Mouse (Mus musculus) heart, embryonic 10.5 days (tissue): ENCODE measurements around the gene Myt1l. TPM values are rescaled to one million over a fixed set of nuclear protein-coding genes. Genes with fewer than 3 reads are reported as not detected.
A peak's percentile ranks its signal among the peaks of the same experiment; 100 is the strongest.

Source experiments
- DNase-seq: peaks from one replicate; pipeline ENCODE4 v3.0.0-alpha.2; 2017; ENCODE audit warnings: low spot score
- H3K27ac ChIP-seq: fragments of 300-500 bp; sonication (generic); 2 replicates; pipeline ENCODE4 v1.5.1; 2016; ENCODE audit warnings: mild to moderate bottlenecking
- H3K27me3 ChIP-seq: fragments of 300-500 bp; sonication (generic); 2 replicates; pipeline ENCODE4 v1.6.1; 2016; ENCODE audit warnings: mild to moderate bottlenecking; ENCODE audit not compliant: poor library complexity, insufficient read depth, severe bottlenecking
- H3K36me3 ChIP-seq: fragments of 300-500 bp; sonication (generic); 2 replicates; pipeline ENCODE4 v1.6.1; 2016; ENCODE audit warnings: mild to moderate bottlenecking, moderate library complexity
- H3K4me1 ChIP-seq: fragments of 300-500 bp; sonication (generic); 2 replicates; pipeline ENCODE4 v1.6.1; 2016; ENCODE audit warnings: mild to moderate bottlenecking
- H3K4me3 ChIP-seq: fragments of 300-500 bp; sonication (generic); 2 replicates; pipeline ENCODE4 v1.5.1; 2016; ENCODE audit warnings: mild to moderate bottlenecking, moderate library complexity
- H3K9me3 ChIP-seq: fragments of 300-500 bp; sonication (generic); 2 replicates; pipeline ENCODE4 v1.6.1; 2016; ENCODE audit warnings: mild to moderate bottlenecking, moderate library complexity
- WGBS: fragments of 180-500 bp; shearing (Covaris S2); methylation state at CpG from one replicate; pipeline ENCODE4 v1.1.7; 2016; 5-methylcytosine and 5-hydroxymethylcytosine counted together
- polyA plus RNA-seq: library from polyadenylated mRNA; unstranded; fragments of >200 nt; fragmentation: Nextera tagmentation; extraction: Ambion mirVana; gene quantifications from 2 replicates; pipeline ENCODE4 v1.2.1, GENCODE M21; 2016

Myt1l gene
- polyA plus RNA-seq, 1 experiment from 2014 or later: not detected

DNA sequence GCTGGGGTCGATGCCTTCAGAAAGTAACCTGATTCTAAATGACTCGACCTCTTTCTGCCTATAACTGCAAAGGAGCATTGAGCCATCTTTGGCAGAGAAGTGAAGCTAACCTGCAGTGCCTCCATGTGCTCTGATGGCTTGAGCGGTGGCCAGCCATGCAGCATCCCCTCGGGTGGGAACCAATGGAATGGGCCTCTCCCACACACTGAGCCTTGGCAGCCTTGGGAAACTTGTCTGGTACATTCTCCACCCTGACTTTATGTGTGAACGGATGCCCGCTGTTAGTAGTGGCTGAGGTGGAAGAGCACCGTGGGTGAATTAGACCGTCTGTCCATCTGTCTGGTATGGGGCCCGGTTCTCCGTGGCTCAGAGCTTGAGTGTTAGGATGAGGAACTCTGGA, 349.8 kb downstream of the Myt1l start:
- Histone ChIP-seq H3K4me3 (no peak overlapping the region), H3K27me3 (peaks cover 10% of the 10 kb centered on the region; the same call in 1 of the 2 replicates), H3K36me3 (no peaks in the 10 kb centered on the region), H3K9me3 (no peaks in the 10 kb centered on the region), H3K4me1 (peaks cover 4% of the 10 kb centered on the region), H3K27ac (no peak overlapping the region)
- 87% methylated on average over 10 of the region's 10 CpGs for WGBS
- no peak for DNase-seq

DNA sequence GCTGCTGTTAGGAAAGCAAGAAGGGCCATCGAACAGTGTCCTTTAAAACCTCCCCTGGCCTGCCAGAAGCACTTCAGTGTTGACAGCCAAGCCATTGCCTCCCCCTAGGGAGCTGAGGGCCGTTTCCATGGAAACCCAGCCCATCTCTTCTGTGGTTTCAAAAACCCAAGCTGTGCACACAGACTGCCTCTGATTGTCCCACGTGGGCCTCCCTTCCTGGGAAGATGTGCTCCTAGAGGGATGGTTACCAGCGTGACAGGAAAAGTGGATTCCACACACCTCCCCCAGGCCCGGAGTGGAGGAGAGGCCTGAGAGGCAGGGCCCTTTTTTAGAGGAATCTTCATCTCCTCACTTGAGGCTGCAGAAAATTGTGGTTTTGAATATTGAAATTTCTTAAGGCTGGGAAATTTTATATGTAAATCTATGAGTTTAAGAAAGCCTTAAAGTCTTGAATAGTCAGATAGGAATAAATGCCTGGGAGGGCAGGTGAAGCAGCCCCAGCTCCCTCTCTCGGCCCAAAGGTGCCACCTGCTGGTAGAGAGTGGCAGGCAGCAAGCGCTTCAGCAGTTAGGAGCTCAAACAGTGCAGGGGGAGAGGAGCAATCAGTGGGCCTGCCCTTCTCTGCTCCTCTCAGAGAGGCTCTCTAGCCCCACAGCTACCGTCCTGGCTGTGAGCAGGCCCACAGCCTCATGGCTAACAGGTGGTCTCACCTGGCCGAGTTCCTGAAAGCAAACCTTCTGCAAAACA, 354.9 kb downstream of the Myt1l start:
- Histone ChIP-seq H3K27me3 (peaks cover 4% of the 10 kb centered on the region; the same call in 1 of the 2 replicates), H3K9me3 (no peaks in the 10 kb centered on the region), H3K27ac (no peak overlapping the region), H3K4me3 (no peak overlapping the region), H3K36me3 (no peaks in the 10 kb centered on the region), H3K4me1 (peaks cover 5% of the 10 kb centered on the region)
- peak; percentile 77 for DNase-seq
- WGBS: 24% methylated on average over 9 of the region's 9 CpGs

DNA sequence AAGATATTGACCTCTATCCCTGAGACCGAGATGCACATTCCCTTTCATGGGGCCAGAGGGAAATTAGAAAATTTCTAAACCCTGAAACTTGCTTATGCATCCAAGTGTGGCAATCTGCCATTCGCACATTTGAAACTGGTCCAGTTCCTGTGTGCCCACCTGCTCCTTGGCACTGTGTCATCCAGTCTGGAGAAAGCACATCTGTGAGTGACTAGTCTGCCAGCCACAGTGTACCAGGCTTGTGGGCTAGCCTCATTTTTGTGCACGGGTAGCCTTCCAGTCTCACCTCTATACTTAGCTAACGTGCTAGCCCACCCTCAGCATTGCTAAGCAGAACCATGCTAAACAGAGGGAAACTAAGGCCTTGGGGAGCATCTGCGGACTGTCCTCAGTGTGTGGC, 356.2 kb downstream of the Myt1l start:
- no peak for DNase-seq
- no peaks in the 10 kb centered on the region for H3K36me3 ChIP-seq
- 78% methylated on average over 5 of the region's 5 CpGs for WGBS
- no peaks in the 10 kb centered on the region for H3K9me3 ChIP-seq
- H3K4me3 ChIP-seq: no peak overlapping the region
- H3K4me1 ChIP-seq: peaks cover 5% of the 10 kb centered on the region
- H3K27me3 ChIP-seq: no peaks in the 10 kb centered on the region
- no peak overlapping the region for H3K27ac ChIP-seq

DNA sequence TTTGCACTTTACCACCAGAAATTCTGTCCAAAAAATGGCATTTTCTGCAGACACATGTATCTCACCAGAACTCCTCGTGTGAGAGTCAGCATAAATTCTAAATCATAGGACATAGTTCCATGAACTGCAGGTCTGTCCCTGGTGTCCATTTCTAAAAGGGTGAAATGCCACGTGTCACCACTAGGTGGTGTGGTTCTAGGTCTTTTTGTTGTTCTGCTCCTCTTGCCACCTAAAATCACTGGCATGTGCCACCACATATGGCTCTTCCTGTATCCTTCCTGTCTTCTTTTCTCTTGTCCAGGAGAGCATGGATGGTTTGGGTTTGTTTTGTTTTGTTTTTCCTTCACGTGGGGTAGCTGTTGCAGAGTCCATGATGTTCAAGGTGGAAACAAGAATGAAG, 366.5 kb downstream of the Myt1l start:
- H3K27me3 ChIP-seq: no peaks in the 10 kb centered on the region
- H3K36me3 ChIP-seq: no peaks in the 10 kb centered on the region
- 20% methylated on average over 3 of the region's 3 CpGs for WGBS
- H3K4me3 ChIP-seq: no peak overlapping the region
- no peak for DNase-seq
- H3K4me1 ChIP-seq: no peaks in the 10 kb centered on the region
- H3K27ac ChIP-seq: no peak overlapping the region
- H3K9me3 ChIP-seq: no peaks in the 10 kb centered on the region

DNA sequence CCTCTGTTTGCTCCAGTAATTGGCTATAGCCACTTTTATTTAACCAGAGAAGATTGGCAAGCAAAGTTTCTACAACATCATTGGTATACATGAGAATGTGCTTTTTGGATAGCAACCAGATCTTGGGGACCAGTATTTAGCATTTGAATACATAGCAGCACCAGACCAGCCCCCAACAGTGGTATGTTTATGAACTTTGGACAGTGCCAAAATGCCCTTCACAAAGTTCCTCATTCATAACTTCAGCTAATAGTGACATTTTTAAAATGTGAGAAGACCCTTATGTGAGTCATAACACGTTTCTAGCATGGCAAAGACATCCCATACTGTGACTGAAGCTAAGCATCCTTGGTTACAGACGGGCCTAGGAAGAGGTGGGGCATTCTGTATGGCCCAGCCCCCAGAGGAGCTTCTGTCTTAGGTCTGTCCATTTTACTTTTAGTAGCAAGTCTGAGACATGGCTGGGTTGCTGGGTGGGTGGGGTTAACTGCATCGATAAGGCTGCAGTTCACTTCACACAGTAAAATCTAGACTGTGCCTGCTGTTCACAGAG, 369.4 kb downstream of the Myt1l start:
- no peak for DNase-seq
- 83% methylated on average over 3 of the region's 3 CpGs for WGBS
- Histone ChIP-seq H3K27me3 (0 out of 2 replicates have a peak, but pooled peaks cover 4% of the 10 kb centered on the region), H3K4me3 (no peak overlapping the region), H3K4me1 (no peaks in the 10 kb centered on the region), H3K36me3 (no peaks in the 10 kb centered on the region), H3K9me3 (no peaks in the 10 kb centered on the region), H3K27ac (no peak overlapping the region)

DNA sequence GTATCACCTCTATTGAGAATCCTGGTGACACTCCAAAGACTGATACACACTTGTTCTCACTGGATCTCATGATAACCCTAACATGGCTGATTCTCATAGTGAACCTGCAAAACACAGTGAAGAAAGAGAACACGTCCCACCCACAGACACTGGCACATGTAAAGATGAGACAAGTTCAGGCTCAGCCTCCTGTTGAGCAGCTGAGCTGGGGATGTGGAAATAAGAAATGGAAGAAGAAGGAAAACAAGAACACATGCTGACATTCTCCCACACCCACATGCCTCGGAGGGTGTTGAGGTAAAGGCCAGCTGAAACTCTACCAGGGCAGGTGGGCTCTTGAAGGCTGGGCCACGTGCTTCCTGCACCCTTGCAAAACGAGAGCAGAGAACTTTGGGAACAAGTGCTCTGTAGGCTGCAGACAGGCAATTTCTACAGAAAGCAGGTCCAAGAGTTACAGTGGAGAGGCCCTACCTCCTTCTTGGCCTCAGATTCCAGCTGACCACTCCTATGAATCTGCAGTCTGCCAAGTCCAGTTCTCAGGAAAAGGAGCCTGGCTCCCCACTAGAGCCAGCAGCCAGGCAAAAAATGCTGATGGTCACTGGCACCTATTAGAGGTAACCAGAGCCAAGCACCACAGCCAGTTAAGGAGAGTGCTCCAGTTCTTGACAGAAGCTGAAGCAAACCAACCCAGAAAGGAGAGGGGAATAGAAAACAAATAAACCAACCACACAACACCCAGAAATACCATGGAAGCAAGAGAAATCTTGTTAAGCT, 376.1 kb downstream of the Myt1l start:
- no peaks in the 10 kb centered on the region for H3K4me1 ChIP-seq
- H3K4me3 ChIP-seq: no peak overlapping the region
- 76% methylated on average over 4 of the region's 4 CpGs for WGBS
- no peak overlapping the region for H3K27ac ChIP-seq
- DNase-seq: no peak
- H3K36me3 ChIP-seq: no peaks in the 10 kb centered on the region
- 0 out of 2 replicates have a peak, but pooled peaks cover 10% of the 10 kb centered on the region for H3K27me3 ChIP-seq
- no peaks in the 10 kb centered on the region for H3K9me3 ChIP-seq

DNA sequence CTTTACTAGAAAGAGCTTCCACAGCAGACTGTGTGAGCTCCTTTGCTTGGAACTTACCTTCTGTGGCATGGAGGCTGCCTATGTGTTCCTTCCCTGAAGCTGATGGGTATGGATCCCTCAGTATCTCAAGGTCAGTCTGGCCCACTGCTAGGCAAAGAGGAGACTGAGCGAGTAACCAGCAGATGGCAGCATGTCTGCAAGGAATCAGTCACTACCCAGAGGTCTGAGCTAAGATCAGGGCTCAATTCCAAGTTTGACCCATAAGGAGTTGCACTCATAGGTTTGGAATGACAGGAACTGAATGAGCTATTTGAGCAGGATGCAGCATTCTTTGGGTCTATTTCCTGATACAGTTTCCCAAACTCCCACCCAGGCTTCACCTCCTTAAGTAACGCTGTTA, 378.9 kb downstream of the Myt1l start:
- 30% methylated on average over 2 of the region's 2 CpGs for WGBS
- DNase-seq: no peak
- Histone ChIP-seq H3K27me3 (0 out of 2 replicates have a peak, but pooled peaks cover 6% of the 10 kb centered on the region), H3K36me3 (no peaks in the 10 kb centered on the region), H3K4me1 (no peaks in the 10 kb centered on the region), H3K4me3 (no peak overlapping the region), H3K9me3 (no peaks in the 10 kb centered on the region), H3K27ac (no peak overlapping the region)

DNA sequence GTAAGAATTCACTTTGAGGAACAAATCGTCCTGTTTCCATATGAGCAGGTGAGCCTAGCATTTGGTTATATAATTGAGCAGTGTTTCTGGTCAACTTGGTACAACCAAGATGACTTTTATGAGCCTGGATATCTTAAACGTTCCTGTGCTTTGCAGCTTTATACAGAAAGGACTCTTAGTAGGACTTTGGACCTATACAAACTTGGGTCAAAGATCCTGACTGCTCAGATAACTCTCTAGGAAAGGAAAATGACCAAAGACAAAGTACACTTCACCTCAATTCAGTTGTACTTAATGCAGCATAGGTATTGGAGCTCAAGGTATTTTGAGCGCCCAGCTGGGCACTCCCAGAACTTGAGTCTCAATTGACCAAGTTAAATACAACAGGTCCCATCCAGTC, 388.0 kb downstream of the Myt1l start:
- Histone ChIP-seq H3K27ac (no peak overlapping the region), H3K27me3 (no peaks in the 10 kb centered on the region), H3K36me3 (no peaks in the 10 kb centered on the region), H3K4me3 (no peak overlapping the region), H3K4me1 (no peaks in the 10 kb centered on the region), H3K9me3 (no peaks in the 10 kb centered on the region)
- no peak for DNase-seq
- WGBS: 77% methylated on average over 3 of the region's 3 CpGs

DNA sequence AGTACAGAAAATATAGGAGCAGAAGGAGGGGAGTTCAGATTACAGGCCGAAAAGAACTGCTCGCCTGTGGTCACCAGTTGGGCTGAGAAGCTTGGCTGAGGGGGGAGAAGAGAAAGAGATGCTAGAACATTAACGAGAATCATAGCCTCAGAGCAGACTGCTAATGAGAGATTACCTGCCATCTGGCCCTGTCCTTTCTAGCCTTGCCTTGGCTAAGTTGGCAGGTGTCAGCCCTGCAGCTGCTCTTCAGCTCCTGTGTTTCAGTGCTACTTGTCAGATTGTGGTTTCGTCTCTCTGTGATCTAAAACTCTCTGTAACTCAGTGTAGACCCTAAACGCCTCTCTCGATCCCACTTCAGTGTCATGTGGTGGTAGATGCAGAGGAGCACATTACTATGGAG, 388.6 kb downstream of the Myt1l start:
- Histone ChIP-seq H3K36me3 (no peaks in the 10 kb centered on the region), H3K4me3 (no peak overlapping the region), H3K27ac (no peak overlapping the region), H3K4me1 (no peaks in the 10 kb centered on the region), H3K27me3 (no peaks in the 10 kb centered on the region), H3K9me3 (no peaks in the 10 kb centered on the region)
- no peak for DNase-seq
- WGBS: 85% methylated on average over 6 of the region's 6 CpGs

DNA sequence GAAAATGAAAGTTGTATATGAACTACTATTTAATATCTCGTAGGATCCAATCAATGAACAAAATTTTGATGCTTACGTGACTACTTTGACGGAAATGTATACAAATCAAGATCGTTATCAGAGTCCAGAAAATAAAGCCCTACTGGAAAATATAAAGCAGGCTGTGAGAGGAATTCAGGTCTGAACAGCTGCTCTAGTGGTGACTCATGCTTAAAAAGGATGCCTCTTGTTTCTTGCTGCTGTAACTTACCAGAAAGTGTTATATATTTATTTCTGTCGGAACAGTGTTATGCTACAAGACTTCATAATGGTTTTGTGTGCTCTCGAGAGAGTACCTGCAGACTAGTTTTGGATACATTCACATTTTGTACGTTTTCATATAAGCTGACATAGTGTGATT, 392.1 kb downstream of the Myt1l start:
- no peak for DNase-seq
- H3K4me1 ChIP-seq: no peaks in the 10 kb centered on the region
- no peak overlapping the region for H3K4me3 ChIP-seq
- WGBS: 77% methylated on average over 7 of the region's 7 CpGs
- H3K9me3 ChIP-seq: no peaks in the 10 kb centered on the region
- H3K36me3 ChIP-seq: no peaks in the 10 kb centered on the region
- H3K27me3 ChIP-seq: no peaks in the 10 kb centered on the region
- H3K27ac ChIP-seq: no peak overlapping the region

DNA sequence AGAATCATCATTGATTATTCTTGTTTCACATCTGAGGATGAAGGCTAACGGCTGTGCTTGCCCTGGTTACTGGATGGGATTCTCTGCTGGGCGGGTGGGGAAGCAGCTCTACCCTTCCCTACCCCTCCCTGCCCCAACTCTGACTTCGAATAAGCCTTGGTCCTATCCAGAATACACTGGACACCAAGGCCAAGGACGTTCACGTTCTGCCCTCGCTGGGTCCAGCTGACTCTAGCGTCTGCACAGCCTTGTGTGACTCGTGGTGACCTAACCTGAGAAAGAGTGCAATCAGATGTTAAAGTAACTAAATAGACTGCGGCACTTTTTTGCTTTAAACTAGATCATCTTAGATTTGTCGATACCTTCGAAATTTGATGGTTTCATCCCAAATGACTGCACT, 393.3 kb downstream of the Myt1l start:
- Histone ChIP-seq H3K9me3 (no peaks in the 10 kb centered on the region), H3K4me1 (no peaks in the 10 kb centered on the region), H3K27me3 (no peaks in the 10 kb centered on the region), H3K4me3 (no peak overlapping the region), H3K36me3 (no peaks in the 10 kb centered on the region), H3K27ac (no peak overlapping the region)
- DNase-seq: no peak
- 78% methylated on average over 11 of the region's 11 CpGs for WGBS

DNA sequence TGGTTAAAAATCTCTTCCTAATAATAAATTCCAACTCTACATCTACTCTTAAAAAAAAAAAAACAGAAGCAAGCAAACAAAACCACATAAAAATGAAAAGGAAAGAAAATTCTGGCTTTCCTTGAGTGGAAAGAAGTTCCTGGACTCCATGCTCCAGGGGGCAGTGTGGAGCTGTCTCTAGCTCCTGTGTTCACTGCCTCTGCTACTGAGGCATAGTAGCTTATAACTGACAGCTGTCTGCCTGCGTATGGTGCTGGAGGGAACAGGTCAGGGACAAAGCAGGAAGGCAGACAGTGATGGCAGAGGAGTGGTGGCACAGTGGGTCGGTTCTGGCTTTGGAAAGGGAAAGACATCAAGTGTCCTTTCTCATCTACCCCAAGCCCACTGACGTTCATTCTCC, 398.7 kb downstream of the Myt1l start:
- H3K9me3 ChIP-seq: no peaks in the 10 kb centered on the region
- H3K4me3 ChIP-seq: no peak overlapping the region
- H3K4me1 ChIP-seq: peaks cover 16% of the 10 kb centered on the region
- no peak overlapping the region for H3K27ac ChIP-seq
- 31% methylated on average over 3 of the region's 3 CpGs for WGBS
- H3K27me3 ChIP-seq: no peaks in the 10 kb centered on the region
- no peaks in the 10 kb centered on the region for H3K36me3 ChIP-seq
- no peak for DNase-seq

DNA sequence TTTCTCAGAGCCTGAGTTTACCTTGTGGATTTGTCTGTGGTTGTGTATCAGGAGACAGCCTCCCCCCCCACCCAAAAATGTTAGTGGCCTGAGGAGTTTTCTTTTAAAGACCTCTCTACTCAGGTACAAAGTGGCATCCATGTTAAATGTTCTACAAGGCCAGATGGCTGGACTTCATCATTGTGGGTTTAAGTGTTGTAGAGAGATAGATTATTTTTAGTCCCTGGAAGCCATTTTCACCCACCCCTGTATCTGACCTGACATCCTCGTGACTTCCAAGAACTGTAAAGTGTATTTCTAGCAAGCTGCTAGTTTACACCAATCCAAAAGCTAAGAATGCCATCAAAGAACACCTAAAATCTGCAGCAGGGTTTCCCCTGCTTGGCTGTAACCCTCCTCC, 402.4 kb downstream of the Myt1l start:
- no peak overlapping the region for H3K4me3 ChIP-seq
- 38% methylated on average over 1 of the region's 1 CpGs for WGBS
- no peaks in the 10 kb centered on the region for H3K27me3 ChIP-seq
- H3K36me3 ChIP-seq: no peaks in the 10 kb centered on the region
- peaks cover 22% of the 10 kb centered on the region for H3K4me1 ChIP-seq
- no peaks in the 10 kb centered on the region for H3K9me3 ChIP-seq
- no peak for DNase-seq
- no peak overlapping the region; the same call in 1 of the 2 replicates for H3K27ac ChIP-seq
